Mouse (Mus musculus) heart, adult 2 months (tissue): ENCODE measurements around the gene Cisd3. TPM values are rescaled to one million over a fixed set of nuclear protein-coding genes. Genes with fewer than 3 reads are reported as not detected.

ENCODE experiments used
- DNase-seq, 2 experiments: peaks; one replicate each; pipeline ENCODE4 v3.0.0; 2021
- H3K27ac ChIP-seq: fragments of 200-600 bp; 2 replicates; pipeline ENCODE4 v1.8.1; 2022
- H3K27me3 ChIP-seq: fragments of 200-500 bp; 2 replicates; pipeline ENCODE4 v1.6.1; 2012; ENCODE audit warnings: mild to moderate bottlenecking, low read length, inconsistent platforms, mixed read lengths; ENCODE audit not compliant: control insufficient read depth, insufficient read depth
- H3K36me3 ChIP-seq: fragments of 200-500 bp; 2 replicates; pipeline ENCODE4 v1.6.1; 2012; ENCODE audit warnings: low read length, inconsistent platforms; ENCODE audit not compliant: control insufficient read depth, insufficient read depth
- H3K4me1 ChIP-seq: fragments of 200-500 bp; 2 replicates; pipeline ENCODE4 v1.6.1; 2011; ENCODE audit warnings: low read length; ENCODE audit not compliant: control insufficient read depth, insufficient read depth
- H3K4me3 ChIP-seq: fragments of 200-600 bp; 2 replicates; pipeline ENCODE4 v1.8.1; 2022
- H3K79me2 ChIP-seq: fragments of 200-500 bp; replicated peaks from 2 replicates; pipeline ENCODE4 v1.6.1; 2012; ENCODE audit warnings: mild to moderate bottlenecking, inconsistent platforms, low read length, moderate library complexity, mixed read lengths; ENCODE audit not compliant: control insufficient read depth, insufficient read depth
- H3K9ac ChIP-seq: fragments of 200-500 bp; 2 replicates; pipeline ENCODE4 v1.6.1; 2012; ENCODE audit warnings: low read depth, mild to moderate bottlenecking, control low read depth, inconsistent platforms, low read length, mixed read lengths
- CTCF ChIP-seq: fragments of 200-600 bp; IDR thresholded peaks from 2 replicates; pipeline ENCODE4 v1.8.1; 2022; ENCODE audit warnings: antibody characterized with exemption, mild to moderate bottlenecking, moderate library complexity
- EP300 ChIP-seq: fragments of 200-500 bp; IDR thresholded peaks from 2 replicates; pipeline ENCODE4 v1.6.1; 2011; ENCODE audit warnings: low read depth, low read length, control low read depth; ENCODE audit not compliant: insufficient read depth
- POLR2A ChIP-seq: fragments of 200-500 bp; IDR thresholded peaks from 2 replicates; pipeline ENCODE4 v1.6.1; 2011; ENCODE audit warnings: mild to moderate bottlenecking, low read depth, low read length, control low read depth; ENCODE audit not compliant: insufficient read depth
- WGBS: fragments of 180-500 bp; shearing (Covaris S2); methylation state at CpG from one replicate; pipeline ENCODE4 v1.1.7; 2018; 5-methylcytosine and 5-hydroxymethylcytosine counted together
- intact Hi-C: fragments of 180-260 bp; cut with DNase I; formaldehyde crosslinking; loops from one replicate; pipeline ENCODE4 v1.15.1; 2025
- polyA plus RNA-seq: library from polyadenylated mRNA; depleted of rRNA; stranded (reverse); fragments of >200 nt; gene quantifications from 2 replicates; pipeline ENCODE4 v1.2.3, GENCODE M21; 2012
- total RNA-seq, 2 experiments: library from RNA; stranded (reverse); gene quantifications; 2 replicates each; pipeline ENCODE4 v1.2.3; 2021

Gene Cisd3
- total and polyA plus RNA-seq, 3 experiments: 106 to 137 (median 130) TPM

DNA sequence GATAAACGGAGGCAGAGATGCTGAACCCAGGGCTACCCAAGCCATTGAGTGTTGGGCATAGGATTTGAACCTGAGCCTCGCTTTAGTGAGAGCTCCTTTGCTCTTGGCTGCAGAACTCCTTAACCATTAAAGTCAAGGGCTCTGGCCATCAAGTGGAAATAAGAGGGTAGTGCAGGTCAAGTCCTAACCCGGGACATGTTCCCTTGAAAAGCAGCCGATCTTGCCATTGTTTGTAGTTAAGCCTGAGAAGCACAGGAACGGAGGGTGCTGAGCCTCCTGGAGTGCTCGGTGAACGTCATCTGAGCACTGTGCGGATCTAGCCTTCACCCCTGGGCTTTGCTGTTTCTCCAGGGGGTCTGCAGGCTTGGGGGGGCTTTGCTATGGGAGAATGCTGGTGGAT, 7.8 kb upstream of the Cisd3 start:
- no peaks in the 10 kb centered on the region for H3K79me2 ChIP-seq
- H3K27ac ChIP-seq: no peak overlapping the region
- no peak for DNase-seq
- 75% methylated on average over 8 of the region's 8 CpGs for WGBS
- intact Hi-C loops: no loop called here
- no peaks in the 10 kb centered on the region; the same call in 1 of the 2 replicates for H3K36me3 ChIP-seq
- H3K9ac ChIP-seq: no peak overlapping the region
- H3K4me1 ChIP-seq: no peaks in the 10 kb centered on the region
- TF ChIP-seq CTCF: 0 out of 2 replicates have a peak, but pooled peaks have one; percentile 7
- no peak for TF ChIP-seq EP300
- H3K4me3 ChIP-seq: no peak overlapping the region
- no peaks in the 10 kb centered on the region for H3K27me3 ChIP-seq

DNA sequence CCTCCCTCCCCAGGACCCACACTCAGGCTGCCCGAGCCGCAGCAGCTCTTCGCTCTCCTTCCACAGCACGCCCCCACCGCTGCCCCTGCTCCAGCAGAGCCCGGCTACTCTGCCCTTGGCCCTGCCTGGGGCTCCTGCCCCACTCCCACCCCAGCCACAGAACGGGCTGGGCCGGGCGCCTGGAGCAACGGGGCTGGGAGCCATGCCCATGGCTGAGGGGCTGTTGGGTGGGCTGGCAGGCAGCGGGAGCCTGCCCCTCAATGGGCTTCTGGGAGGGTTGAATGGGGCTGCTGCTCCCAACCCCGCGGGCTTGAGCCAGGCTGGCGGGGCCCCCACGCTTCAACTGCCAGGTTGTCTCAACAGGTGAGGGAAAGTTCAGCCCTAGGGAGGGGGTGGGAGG, 7.3 kb upstream of the Cisd3 start:
- Histone ChIP-seq H3K4me3 (no peak overlapping the region), H3K27ac (no peak overlapping the region), H3K9ac (no peak overlapping the region), H3K36me3 (no peaks in the 10 kb centered on the region; the same call in 1 of the 2 replicates), H3K4me1 (no peaks in the 10 kb centered on the region), H3K27me3 (no peaks in the 10 kb centered on the region), H3K79me2 (no peaks in the 10 kb centered on the region)
- intact Hi-C loops: no loop called here
- 92% methylated on average over 15 of the region's 15 CpGs for WGBS
- DNase-seq: no peak
- no peak for TF ChIP-seq EP300
- no peak for TF ChIP-seq CTCF
- no peak for TF ChIP-seq POLR2A

DNA sequence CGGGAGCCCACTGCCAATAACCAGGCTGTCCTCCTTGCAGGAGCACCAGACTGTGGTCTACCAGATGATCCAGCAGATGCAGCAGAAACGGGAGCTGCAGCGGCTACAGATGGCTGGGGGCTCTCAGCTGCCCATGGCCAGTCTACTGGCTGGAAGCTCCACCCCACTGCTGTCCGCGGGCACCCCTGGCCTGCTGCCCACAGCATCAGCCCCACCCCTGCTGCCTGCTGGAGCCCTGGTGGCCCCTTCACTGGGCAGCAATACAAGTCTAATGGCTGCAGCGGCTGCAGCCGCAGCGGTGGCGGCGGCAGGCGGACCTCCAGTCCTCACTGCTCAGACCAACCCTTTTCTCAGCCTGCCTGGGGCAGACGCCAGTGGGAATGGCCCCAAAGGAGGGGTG, 5.2 kb upstream of the Cisd3 start:
- H3K4me1 ChIP-seq: peaks cover 6% of the 10 kb centered on the region
- H3K36me3 ChIP-seq: no peaks in the 10 kb centered on the region
- WGBS: 67% methylated on average over 12 of the region's 12 CpGs
- intact Hi-C loops: no loop called here
- DNase-seq: no peak
- no peak overlapping the region for H3K27ac ChIP-seq
- H3K9ac ChIP-seq: no peak overlapping the region
- TF ChIP-seq POLR2A (no peak), EP300 (no peak)
- H3K4me3 ChIP-seq: no peak overlapping the region
- no peaks in the 10 kb centered on the region for H3K79me2 ChIP-seq
- no peaks in the 10 kb centered on the region for H3K27me3 ChIP-seq

DNA sequence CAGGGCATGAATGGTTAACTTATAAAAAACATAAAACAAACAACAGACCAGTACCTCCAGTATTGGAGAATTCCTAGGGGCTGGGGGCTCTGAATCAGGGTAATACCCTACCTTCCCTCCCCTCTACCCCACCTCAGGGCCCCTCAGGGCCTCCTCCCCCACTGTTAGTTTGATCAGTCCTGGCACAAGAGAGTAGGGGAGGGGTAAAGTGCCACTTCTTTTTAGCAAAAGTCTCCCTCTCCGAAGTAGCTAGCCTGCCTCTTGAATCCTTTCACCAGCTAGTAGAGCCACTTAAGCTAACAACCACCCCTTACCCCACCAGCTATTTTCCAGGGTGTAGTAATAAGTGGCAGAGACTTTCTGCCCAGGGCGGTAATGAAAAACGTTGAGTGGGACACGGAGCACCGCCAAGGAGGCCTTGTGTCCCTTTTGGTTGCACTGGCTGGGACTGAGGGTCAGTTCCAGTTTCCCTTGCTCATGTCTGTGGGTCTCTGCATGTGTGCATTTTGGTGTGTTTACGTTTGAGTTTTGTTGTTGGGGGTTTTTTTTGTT, 3.0 kb upstream of the Cisd3 start:
- TF ChIP-seq EP300: no peak
- no peak for TF ChIP-seq POLR2A
- no peak for TF ChIP-seq CTCF
- Histone ChIP-seq H3K27ac (no peak overlapping the region), H3K79me2 (no peaks in the 10 kb centered on the region), H3K36me3 (no peaks in the 10 kb centered on the region), H3K4me3 (no peak overlapping the region), H3K4me1 (peaks cover 10% of the 10 kb centered on the region), H3K27me3 (no peaks in the 10 kb centered on the region), H3K9ac (no peak overlapping the region)
- intact Hi-C loops: no loop called here
- DNase-seq: no peak
- WGBS: 69% methylated on average over 6 of the region's 6 CpGs

DNA sequence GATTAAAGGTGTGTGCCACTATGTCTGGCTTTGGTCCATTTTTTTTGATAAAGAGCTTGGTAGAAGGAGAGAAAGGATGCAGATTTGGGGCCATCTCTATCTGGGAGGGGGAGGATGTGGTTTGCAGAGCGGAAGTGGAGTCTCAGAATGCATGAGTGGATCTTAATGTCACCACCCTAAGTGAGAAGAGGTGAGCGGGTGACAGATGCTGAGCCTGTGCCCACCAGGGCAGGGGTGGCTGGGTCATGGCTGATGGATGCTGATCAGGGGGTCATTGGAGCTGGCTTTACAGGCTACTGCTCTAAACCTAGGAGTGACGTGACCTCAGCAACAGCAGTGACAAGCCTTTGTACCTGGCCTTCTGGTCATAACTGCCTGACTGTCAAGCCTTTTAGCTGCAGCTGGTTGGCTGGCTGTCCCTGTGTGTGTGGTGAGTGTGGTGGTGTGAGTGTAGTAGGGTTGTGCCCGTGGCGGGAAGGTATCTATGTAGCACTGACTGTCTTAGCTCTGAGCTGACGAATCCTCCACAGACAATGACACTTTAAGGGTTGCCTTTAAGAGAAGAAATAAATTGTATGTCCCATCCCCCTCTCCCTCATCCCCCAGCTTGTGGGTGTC, 1.5 kb upstream of the Cisd3 start:
- 78% methylated on average over 6 of the region's 6 CpGs for WGBS
- DNase-seq: peak in 1 of 2 experiments; percentile 44
- no peaks in the 10 kb centered on the region for H3K36me3 ChIP-seq

GRCm38 (mm10) chr11:97684766-97685165, 860 bp upstream of the Cisd3 start:
- 27% methylated on average over 7 of the region's 7 CpGs for WGBS
- Histone ChIP-seq H3K9ac (no peak overlapping the region), H3K79me2 (no peaks in the 10 kb centered on the region), H3K27me3 (no peaks in the 10 kb centered on the region), H3K27ac (peak overlapping the region; percentile 82), H3K36me3 (no peaks in the 10 kb centered on the region), H3K4me3 (no peak overlapping the region), H3K4me1 (peaks cover 10% of the 10 kb centered on the region)
- TF ChIP-seq EP300: peak; percentile 27; the same call in 1 of the 2 replicates
- TF ChIP-seq POLR2A: no peak
- no peak for TF ChIP-seq CTCF
- intact Hi-C loops: loop anchor here (1.0 kb wide), 1 partner anchor 20 kb away; no protein-coding TSS in a partner anchor
- peak in 1 of 2 experiments; percentile 50 for DNase-seq

More for the DNA sequence above, 1.5 kb upstream of the Cisd3 start:
- Histone ChIP-seq H3K9ac (no peak overlapping the region), H3K4me1 (peaks cover 10% of the 10 kb centered on the region), H3K4me3 (no peak overlapping the region), H3K27ac (peak overlapping the region; percentile 82), H3K27me3 (no peaks in the 10 kb centered on the region), H3K79me2 (no peaks in the 10 kb centered on the region)
- intact Hi-C loops: no loop called here
- TF ChIP-seq POLR2A: 0 out of 2 replicates have a peak, but pooled peaks have one; percentile 21
- TF ChIP-seq CTCF: no peak
- no peak for TF ChIP-seq EP300
